Mouse (Mus musculus) embryonic facial prominence, embryonic 13.5 days (tissue): ENCODE measurements around the gene Fbxl7. TPM values are rescaled to one million over a fixed set of nuclear protein-coding genes. Genes with fewer than 3 reads are reported as not detected.
"Not testable (repeated sequence)": the region's sequence is repeated elsewhere in the genome, so short reads cannot be mapped to it uniquely, and the experiment has no call there.

ENCODE experiments used
- ATAC-seq: fragments of 200-750 bp; cut with Nextera tagmentation; 2 replicates; pipeline ENCODE4 v1.8.0; 2017; ENCODE audit warnings: low read depth; ENCODE audit not compliant: insufficient number of reproducible peaks, insufficient read depth, low FRiP score, low TSS enrichment
- H3K27ac ChIP-seq: fragments of 300-500 bp; sonication (generic); 2 replicates; pipeline ENCODE4 v1.5.1; 2015; ENCODE audit warnings: moderate library complexity, mild to moderate bottlenecking, inconsistent platforms
- H3K27me3 ChIP-seq: fragments of 300-500 bp; sonication (generic); 2 replicates; pipeline ENCODE4 v1.6.1; 2015; ENCODE audit warnings: mild to moderate bottlenecking, inconsistent platforms
- H3K36me3 ChIP-seq: fragments of 300-500 bp; sonication (generic); 2 replicates; pipeline ENCODE4 v1.6.1; 2015; ENCODE audit warnings: mild to moderate bottlenecking, inconsistent platforms
- H3K4me1 ChIP-seq: fragments of 300-500 bp; sonication (generic); 2 replicates; pipeline ENCODE4 v1.6.1; 2015; ENCODE audit warnings: inconsistent platforms
- H3K4me2 ChIP-seq: fragments of 300-500 bp; sonication (generic); 2 replicates; pipeline ENCODE4 v1.6.1; 2015; ENCODE audit warnings: moderate library complexity, mild to moderate bottlenecking, inconsistent platforms
- H3K4me3 ChIP-seq: fragments of 300-500 bp; sonication (generic); 2 replicates; pipeline ENCODE4 v1.5.1; 2015; ENCODE audit warnings: mild to moderate bottlenecking, inconsistent platforms
- H3K9ac ChIP-seq: fragments of 300-500 bp; sonication (generic); 2 replicates; pipeline ENCODE4 v1.6.1; 2015; ENCODE audit warnings: mild to moderate bottlenecking, inconsistent platforms
- H3K9me3 ChIP-seq: fragments of 300-500 bp; sonication (generic); 2 replicates; pipeline ENCODE4 v1.6.1; 2016; ENCODE audit warnings: inconsistent platforms
- WGBS: fragments of 180-500 bp; shearing (Covaris S2); methylation state at CpG from one replicate; pipeline ENCODE4 v1.1.7; 2015; ENCODE audit warnings: mixed read lengths; 5-methylcytosine and 5-hydroxymethylcytosine counted together
- polyA plus RNA-seq: library from polyadenylated mRNA; unstranded; fragments of >200 nt; fragmentation: Nextera tagmentation; extraction: Ambion mirVana; gene quantifications from 2 replicates; pipeline ENCODE4 v1.2.1, GENCODE M21; 2015

Fbxl7 gene
- polyA plus RNA-seq, 1 experiment from 2014 or later = 37.3 TPM

DNA sequence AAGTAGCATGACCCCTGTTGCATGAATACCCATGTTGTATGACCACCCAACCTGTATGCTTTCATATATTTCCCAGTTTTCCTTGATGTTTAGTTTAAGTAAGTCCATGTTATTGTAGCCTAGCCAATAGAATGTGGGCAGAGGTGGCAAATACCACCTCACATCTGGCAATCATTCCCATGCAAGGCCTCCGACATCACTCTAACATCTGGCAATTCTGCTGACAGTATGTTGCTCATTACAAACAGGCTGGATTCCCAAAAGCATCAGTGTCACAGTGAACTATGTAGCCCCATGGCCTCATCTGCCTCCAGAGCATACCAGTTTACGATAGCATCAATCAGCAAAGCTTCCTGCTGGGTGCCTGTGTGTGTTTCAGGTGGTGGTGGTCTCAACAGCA is 163.0 kb downstream of the Fbxl7 start:
- 0 out of 2 replicates have a peak, but pooled peaks cover 8% of the 10 kb centered on the region for H3K4me1 ChIP-seq
- H3K9ac ChIP-seq = no peak overlapping the region
- no peak overlapping the region for H3K27ac ChIP-seq
- no peak for ATAC-seq
- no peaks in the 10 kb centered on the region for H3K9me3 ChIP-seq
- no peak overlapping the region for H3K4me2 ChIP-seq
- 27% methylated on average over 2 of the region's 2 CpGs for WGBS
- no peak overlapping the region for H3K4me3 ChIP-seq
- no peaks in the 10 kb centered on the region for H3K27me3 ChIP-seq
- no peaks in the 10 kb centered on the region for H3K36me3 ChIP-seq

GRCm38 (mm10) chr15:26730760-26731159 is 164.6 kb downstream of the Fbxl7 start:
- Histone ChIP-seq H3K4me1 (0 out of 2 replicates have a peak, but pooled peaks cover 8% of the 10 kb centered on the region), H3K27ac (no peak overlapping the region), H3K4me3 (no peak overlapping the region), H3K9me3 (no peaks in the 10 kb centered on the region), H3K36me3 (no peaks in the 10 kb centered on the region), H3K9ac (no peak overlapping the region), H3K27me3 (no peaks in the 10 kb centered on the region), H3K4me2 (no peak overlapping the region)
- 79% methylated on average over 2 of the region's 2 CpGs for WGBS
- ATAC-seq = no peak

GRCm38 (mm10) chr15:26729341-26729740 is 166.0 kb downstream of the Fbxl7 start:
- H3K27me3 ChIP-seq, H3K4me3 ChIP-seq, ATAC-seq, H3K4me2 ChIP-seq, H3K9me3 ChIP-seq, H3K27ac ChIP-seq, H3K4me1 ChIP-seq, H3K36me3 ChIP-seq, H3K9ac ChIP-seq: not testable (repeated sequence)
- 97% methylated on average over 6 of the region's 7 CpGs for WGBS

DNA sequence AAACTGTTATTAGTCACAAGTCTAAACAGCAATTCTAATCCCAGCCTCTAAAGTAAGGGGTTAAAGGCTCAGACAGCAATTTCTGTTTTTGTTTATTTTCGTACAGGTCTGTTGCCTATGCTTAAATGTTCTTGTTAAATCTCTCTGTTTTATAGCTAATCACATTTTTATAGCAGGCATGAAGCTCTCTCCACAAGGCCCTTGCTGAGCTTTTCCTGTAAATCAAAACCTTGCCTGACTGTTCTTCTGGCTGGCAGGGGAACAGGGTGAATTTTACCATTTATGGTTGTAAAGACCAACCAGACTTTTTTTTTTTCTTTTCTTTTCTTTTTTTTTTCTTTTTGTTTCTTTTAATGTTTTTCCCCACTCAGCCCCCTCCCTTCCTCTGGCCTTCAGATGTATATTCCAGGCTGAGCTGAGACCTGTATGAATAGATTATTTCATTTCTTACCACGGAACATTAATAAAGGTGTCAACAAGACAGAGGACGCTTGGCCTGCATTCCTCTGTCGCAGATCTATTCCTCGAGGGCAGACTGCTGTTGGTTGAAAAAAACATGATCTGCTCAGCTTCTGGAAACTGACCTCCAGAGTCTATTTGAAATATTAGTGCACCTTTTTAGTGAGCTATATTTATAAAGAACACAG is 176.9 kb downstream of the Fbxl7 start:
- Histone ChIP-seq H3K36me3 (no peaks in the 10 kb centered on the region), H3K4me2 (0 out of 2 replicates have a peak overlapping the region, but pooled peaks have one; percentile 7), H3K4me3 (no peak overlapping the region), H3K27me3 (no peaks in the 10 kb centered on the region), H3K9ac (no peak overlapping the region), H3K4me1 (peaks cover 40% of the 10 kb centered on the region), H3K27ac (peak overlapping the region; percentile 83), H3K9me3 (no peaks in the 10 kb centered on the region)
- no peak for ATAC-seq
- WGBS = 12% methylated on average over 5 of the region's 5 CpGs

- 0 out of 2 replicates have a peak overlapping the region, but pooled peaks have one; percentile 7 for H3K4me2 ChIP-seq
- no peaks in the 10 kb centered on the region for H3K36me3 ChIP-seq
- H3K4me1 ChIP-seq = peaks cover 40% of the 10 kb centered on the region
- WGBS = 40% methylated on average over 7 of the region's 7 CpGs
- H3K9ac ChIP-seq = no peak overlapping the region
- no peak for ATAC-seq
- peak overlapping the region; percentile 83 for H3K27ac ChIP-seq
- no peaks in the 10 kb centered on the region for H3K27me3 ChIP-seq
- no peak overlapping the region for H3K4me3 ChIP-seq
- no peaks in the 10 kb centered on the region for H3K9me3 ChIP-seq
These were observed 177.4 kb downstream of the Fbxl7 start for GRCm38 (mm10) chr15:26717952-26718351.

- no peaks in the 10 kb centered on the region for H3K27me3 ChIP-seq
- no peak overlapping the region for H3K27ac ChIP-seq
- H3K9me3 ChIP-seq = no peaks in the 10 kb centered on the region
- no peaks in the 10 kb centered on the region for H3K36me3 ChIP-seq
- WGBS = 88% methylated on average over 2 of the region's 2 CpGs
- H3K4me1 ChIP-seq = peaks cover 56% of the 10 kb centered on the region
- no peak overlapping the region for H3K4me2 ChIP-seq
- H3K4me3 ChIP-seq = no peak overlapping the region
- H3K9ac ChIP-seq = no peak overlapping the region
- no peak for ATAC-seq
These were observed 179.2 kb downstream of the Fbxl7 start for GRCm38 (mm10) chr15:26716181-26716580.

GRCm38 (mm10) chr15:26715635-26716034 is 179.7 kb downstream of the Fbxl7 start:
- WGBS = 60% methylated on average over 5 of the region's 5 CpGs
- H3K27ac ChIP-seq = no peak overlapping the region
- ATAC-seq = no peak
- H3K27me3 ChIP-seq = no peaks in the 10 kb centered on the region
- no peak overlapping the region for H3K4me2 ChIP-seq
- H3K9ac ChIP-seq = no peak overlapping the region
- H3K9me3 ChIP-seq = no peaks in the 10 kb centered on the region
- H3K4me3 ChIP-seq = no peak overlapping the region
- H3K4me1 ChIP-seq = peaks cover 59% of the 10 kb centered on the region
- no peaks in the 10 kb centered on the region for H3K36me3 ChIP-seq

GRCm38 (mm10) chr15:26712271-26712670 is 183.1 kb downstream of the Fbxl7 start:
- no peak for ATAC-seq
- WGBS = 31% methylated on average over 7 of the region's 7 CpGs

DNA sequence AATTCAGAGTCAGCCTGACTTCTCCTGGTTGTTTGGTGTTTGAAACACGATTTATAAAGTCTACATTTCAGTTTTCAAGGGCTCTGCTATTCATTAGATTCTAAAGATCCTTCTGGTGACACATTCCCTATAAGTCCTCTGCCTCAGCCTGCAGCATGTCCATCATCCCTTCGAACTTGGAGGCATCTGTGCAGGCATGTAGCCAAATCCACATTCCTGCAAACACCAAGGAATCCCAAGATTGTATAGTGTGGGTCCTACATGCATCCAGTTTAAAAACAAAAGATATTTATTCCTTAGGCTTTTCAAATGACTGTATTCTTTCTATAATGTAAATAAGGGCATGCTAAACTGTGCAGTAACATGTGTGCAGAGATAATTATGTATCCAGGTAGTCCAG is 190.4 kb downstream of the Fbxl7 start:
- WGBS = 35% methylated on average over 2 of the region's 2 CpGs
- Histone ChIP-seq H3K9me3 (no peaks in the 10 kb centered on the region), H3K4me3 (no peak overlapping the region), H3K36me3 (no peaks in the 10 kb centered on the region), H3K27ac (0 out of 2 replicates have a peak overlapping the region, but pooled peaks have one; percentile 12), H3K27me3 (no peaks in the 10 kb centered on the region), H3K9ac (no peak overlapping the region), H3K4me1 (peaks cover 8% of the 10 kb centered on the region; the same call in 1 of the 2 replicates), H3K4me2 (no peak overlapping the region)
- ATAC-seq = no peak

More at GRCm38 (mm10) chr15:26712271-26712670, 183.1 kb downstream of the Fbxl7 start:
- Histone ChIP-seq H3K9me3 (no peaks in the 10 kb centered on the region), H3K4me2 (no peak overlapping the region), H3K27me3 (no peaks in the 10 kb centered on the region), H3K36me3 (no peaks in the 10 kb centered on the region), H3K27ac (peak overlapping the region; percentile 12; the same call in 1 of the 2 replicates), H3K9ac (no peak overlapping the region), H3K4me1 (peaks cover 42% of the 10 kb centered on the region), H3K4me3 (no peak overlapping the region)

DNA sequence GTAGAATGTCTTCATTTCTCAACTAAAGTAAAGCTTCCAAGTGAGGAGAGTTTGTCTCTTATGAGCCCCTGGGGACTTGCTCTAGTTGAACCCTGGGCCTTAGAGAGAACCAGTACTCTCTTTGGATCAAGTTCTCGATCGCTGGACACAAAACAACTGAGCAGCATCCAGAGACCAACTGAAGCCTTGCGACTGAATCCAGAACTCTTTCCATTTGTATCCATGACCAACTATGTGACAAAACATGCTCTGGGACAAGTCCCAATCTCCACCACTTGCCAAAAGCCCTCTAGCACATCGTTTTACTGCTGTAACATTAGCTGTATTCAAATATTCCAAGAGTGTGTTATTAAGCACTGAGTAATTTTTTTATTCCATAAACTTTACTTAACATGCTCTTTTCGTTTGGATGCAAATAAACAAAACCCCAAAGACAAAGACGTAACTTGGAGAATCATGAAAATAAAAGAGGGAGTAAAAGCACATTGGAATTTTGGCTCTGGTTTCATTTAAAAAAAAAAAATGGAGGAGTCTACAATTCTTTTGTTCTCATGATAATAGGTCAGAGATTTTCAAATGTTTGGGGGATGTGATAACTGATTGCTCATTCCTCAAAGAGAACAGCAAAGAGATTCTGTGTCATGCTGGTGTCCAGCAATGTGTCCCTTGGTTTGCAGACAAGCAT is 192.1 kb downstream of the Fbxl7 start:
- Histone ChIP-seq H3K9me3 (no peaks in the 10 kb centered on the region), H3K4me3 (no peak overlapping the region), H3K27ac (no peak overlapping the region), H3K36me3 (no peaks in the 10 kb centered on the region), H3K4me1 (peaks cover 4% of the 10 kb centered on the region; the same call in 1 of the 2 replicates), H3K4me2 (no peak overlapping the region), H3K27me3 (no peaks in the 10 kb centered on the region), H3K9ac (no peak overlapping the region)
- WGBS = 65% methylated on average over 6 of the region's 6 CpGs
- ATAC-seq = no peak

DNA sequence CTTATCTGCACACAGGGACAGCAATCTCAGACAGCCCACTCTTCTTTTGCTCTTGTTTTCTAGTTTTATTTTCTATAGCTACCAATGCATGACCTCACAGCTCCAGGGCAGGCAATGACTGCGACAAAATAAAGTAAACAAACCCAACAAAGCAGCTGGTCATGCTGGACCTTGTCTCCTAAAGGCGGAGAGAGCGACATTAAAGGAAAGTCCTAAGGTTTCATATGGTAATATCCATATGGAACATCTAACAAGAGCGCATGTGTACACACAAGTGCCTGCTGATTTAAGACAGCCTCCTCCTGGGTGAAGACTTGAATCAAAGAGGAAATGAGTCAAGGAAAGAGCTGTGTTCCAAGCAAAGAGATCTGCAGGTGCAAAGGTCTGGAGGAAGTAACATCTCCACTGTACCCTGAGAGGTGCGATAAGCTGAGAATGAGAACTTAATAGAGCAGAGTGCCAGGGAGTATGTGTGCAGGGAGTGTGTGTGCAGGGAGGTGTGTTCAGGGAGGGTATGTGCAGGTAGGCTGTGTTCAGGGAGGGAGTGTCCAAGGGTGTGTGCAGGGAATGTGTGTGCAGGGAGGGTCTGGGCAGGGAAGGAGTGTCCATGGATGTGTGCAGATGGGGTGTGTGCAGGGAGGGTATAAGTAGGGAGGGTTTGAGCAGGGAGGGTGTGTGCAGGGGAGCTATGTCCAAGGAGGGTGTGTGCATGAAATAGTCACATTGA is 193.3 kb downstream of the Fbxl7 start:
- Histone ChIP-seq H3K36me3 (no peaks in the 10 kb centered on the region), H3K9ac (no peak overlapping the region), H3K4me2 (no peak overlapping the region), H3K9me3 (no peaks in the 10 kb centered on the region), H3K4me3 (no peak overlapping the region), H3K27me3 (no peaks in the 10 kb centered on the region), H3K27ac (no peak overlapping the region), H3K4me1 (no peaks in the 10 kb centered on the region)
- 0 out of 2 replicates have a peak, but pooled peaks have one; percentile 26 for ATAC-seq
- WGBS = 70% methylated on average over 5 of the region's 5 CpGs
